Mouse (Mus musculus) erythroblast, embryonic 14.5 days (primary cell): ENCODE measurements around the gene Tapbp.

Experiments
- GATA1 ChIP-seq: IDR thresholded peaks from 2 replicates; pipeline ENCODE4 v1.6.1; 2012; ENCODE audit warnings: low read length, inconsistent platforms, mixed read lengths
- TAL1 ChIP-seq: IDR thresholded peaks from 3 replicates; pipeline ENCODE4 v1.6.1; 2012; ENCODE audit warnings: low read length, inconsistent platforms, mixed read lengths

- TF ChIP-seq TAL1 (no peak), GATA1 (no peak)
Observed at GRCm38 (mm10) chr17:33900281-33900988, 15.3 kb upstream of the Tapbp start.
